Comparison of ENCODE assay signal across 8 mouse cellular contexts in genomic region chr17:28522623-28523354, GRCm38 (mm10). TPM values are rescaled to one million over a fixed set of nuclear protein-coding genes. Genes with fewer than 3 reads are reported as not detected.
DNase-seq lines count a peak whose midpoint lies in the region; ATAC-seq and TF ChIP-seq lines count a peak whose summit lies in the region.

No protein-coding gene starts in this region.

- no peaks in the 10 kb centered on the region for H3K27me3 ChIP-seq in ES-Bruce4 (ENCODE audit: control insufficient read depth, insufficient read depth, low read length, poor library complexity, severe bottlenecking)
- H3K27me3 ChIP-seq in forebrain, embryonic 16.5 days (replicated peaks; ENCODE audit: control insufficient read depth, insufficient read depth, low read length), result no peaks in the 10 kb centered on the region
- no peaks in the 10 kb centered on the region for H3K27me3 ChIP-seq in neural tube, embryonic 14.5 days (ENCODE audit: control insufficient read depth, insufficient read depth, low read length)
- no peaks in the 10 kb centered on the region for H3K27me3 ChIP-seq in testis, adult 2 months (ENCODE audit: control insufficient read depth, insufficient read depth, low read length)

- H3K9ac ChIP-seq in ES-Bruce4 (ENCODE audit: low read depth, poor library complexity, severe bottlenecking), result peak overlapping the region; percentile 80
- H3K9ac ChIP-seq in forebrain, embryonic 16.5 days (replicated peaks; ENCODE audit: low read depth, low read length), result peak overlapping the region; percentile 85
- H3K9ac ChIP-seq in neural tube, embryonic 14.5 days (replicated peaks; ENCODE audit: low read depth, low read length), result peak overlapping the region; percentile 84

- peak; percentile 97 to 98 for DNase-seq in heart, postnatal 36 days
- DNase-seq in layer of hippocampus, adult 18-20 months (ENCODE audit: low spot score in 2 of 2), result peak; percentile 92 to 97
- peak; percentile 98 to 99 for DNase-seq in lung, adult 18-20 months

- no peaks in the 10 kb centered on the region for H3K9me3 ChIP-seq in ES-Bruce4 (replicated peaks; ENCODE audit: control insufficient read depth, insufficient read depth, low read length, poor library complexity, severe bottlenecking)
- H3K9me3 ChIP-seq in forebrain, embryonic 16.5 days (ENCODE audit: control insufficient read depth, low read length), result no peaks in the 10 kb centered on the region
- no peaks in the 10 kb centered on the region for H3K9me3 ChIP-seq in neural tube, embryonic 14.5 days (ENCODE audit: control insufficient read depth, low read length)

- peak; percentile 85; the same call in 1 of the 2 replicates for ATAC-seq in cerebellum, adult (ENCODE audit: insufficient number of reproducible peaks, low FRiP score, low TSS enrichment)
- peak; percentile 87 for ATAC-seq in forebrain, embryonic 16.5 days
- peak; percentile 83 for ATAC-seq in neural tube, embryonic 14.5 days (ENCODE audit: low read depth)

- WGBS in forebrain, embryonic 16.5 days, result under 1% methylated on average over 52 of the region's 66 CpGs
- under 1% methylated on average over 55 of the region's 66 CpGs for WGBS in neural tube, embryonic 14.5 days

- peaks cover 6% of the 10 kb centered on the region for H3K4me1 ChIP-seq in ES-Bruce4 (ENCODE audit: control insufficient read depth, insufficient read depth, low read length)
- H3K4me1 ChIP-seq in forebrain, embryonic 16.5 days (replicated peaks; ENCODE audit: control insufficient read depth, insufficient read depth, low read length), result peaks cover 21% of the 10 kb centered on the region
- H3K4me1 ChIP-seq in neural tube, embryonic 14.5 days (ENCODE audit: control insufficient read depth, insufficient read depth, low read length), result 0 out of 2 replicates have a peak, but pooled peaks cover 2% of the 10 kb centered on the region
- H3K4me1 ChIP-seq in testis, adult 2 months (ENCODE audit: control insufficient read depth, insufficient read depth, low read length), result peaks cover 30% of the 10 kb centered on the region

- no peaks in the 10 kb centered on the region for H3K36me3 ChIP-seq in ES-Bruce4 (ENCODE audit: control insufficient read depth, insufficient read depth, low read length, poor library complexity, severe bottlenecking)
- H3K36me3 ChIP-seq in forebrain, embryonic 16.5 days (ENCODE audit: control insufficient read depth, insufficient read depth), result no peaks in the 10 kb centered on the region
- H3K36me3 ChIP-seq in neural tube, embryonic 14.5 days (ENCODE audit: control insufficient read depth, insufficient read depth, low read length), result no peaks in the 10 kb centered on the region
- H3K36me3 ChIP-seq in testis, adult 2 months (ENCODE audit: control insufficient read depth, insufficient read depth, low read length), result no peaks in the 10 kb centered on the region

- TF ChIP-seq CTCF in ES-Bruce4 (IDR thresholded peaks at IDR 0.05; ENCODE audit: low read depth, low read length), result no peak
- no peak for TF ChIP-seq CTCF in testis, adult 2 months (IDR thresholded peaks at IDR 0.05; ENCODE audit: control insufficient read depth, insufficient read depth, insufficient replicate concordance, low read depth, low read length)

- H3K27ac ChIP-seq in ES-Bruce4 (ENCODE audit: insufficient read depth, low read length), result peak overlapping the region; percentile 51
- peak overlapping the region; percentile 92 for H3K27ac ChIP-seq in forebrain, embryonic 16.5 days (ENCODE audit: low read length)
- peak overlapping the region; percentile 87 for H3K27ac ChIP-seq in neural tube, embryonic 14.5 days (ENCODE audit: low read depth, low read length)
- peak overlapping the region; percentile 92 for H3K27ac ChIP-seq in testis, adult 2 months (ENCODE audit: control insufficient read depth, insufficient read depth, low read depth, low read length)

- intact Hi-C loops in heart, postnatal 36 days (cut with DNase I), result loop anchor here (10.0 kb wide), 1 partner anchor 298 kb away; no protein-coding TSS in a partner anchor

- peak overlapping the region; percentile 82 for H3K4me2 ChIP-seq in forebrain, embryonic 16.5 days (ENCODE audit: low read length)
- H3K4me2 ChIP-seq in neural tube, embryonic 14.5 days (ENCODE audit: low read depth, low read length), result peak overlapping the region; percentile 79

- TF ChIP-seq EP300 in ES-Bruce4 (IDR thresholded peaks at IDR 0.05; ENCODE audit: insufficient read depth, low read depth, low read length), result no peak

- TF ChIP-seq POLR2A in ES-Bruce4 (IDR thresholded peaks at IDR 0.05; ENCODE audit: insufficient read depth, low read length), result peak; percentile 86
- peak; percentile 55 for TF ChIP-seq POLR2A in testis, adult 2 months (IDR thresholded peaks at IDR 0.05; ENCODE audit: control insufficient read depth, low read depth, low read length)

- peak overlapping the region; percentile 91 for H3K4me3 ChIP-seq in ES-Bruce4 (ENCODE audit: low read depth, low read length)
- peak overlapping the region; percentile 75 for H3K4me3 ChIP-seq in forebrain, embryonic 16.5 days (replicated peaks; ENCODE audit: low read length)
- peak overlapping the region; percentile 55 for H3K4me3 ChIP-seq in neural tube, embryonic 14.5 days (ENCODE audit: low read depth, low read length)
- H3K4me3 ChIP-seq in testis, adult 2 months (ENCODE audit: control insufficient read depth, low read depth, low read length), result peak overlapping the region; percentile 84

RNA-seq across cellular contexts. Expression of gene Fkbp5, which starts 5.5 kb away (rescaled TPM):
- polyA plus RNA-seq in ES-Bruce4 (2011; ENCODE audit: insufficient read depth, insufficient read length, low read depth, missing spikeins), result 60.2 and 67.1 TPM in 2 replicates
- polyA plus RNA-seq in forebrain, embryonic 16.5 days (2015; fragmentation: Nextera tagmentation; extraction: Ambion mirVana), result 39.3 and 41.7 TPM in 2 replicates
- total RNA-seq in heart, postnatal 36 days (2021), result 10 to 100 TPM; 50.0 to 72.1 TPM
- 10 to 100 TPM; 81.9 to 84.3 TPM for total RNA-seq in layer of hippocampus, adult 18-20 months (2021)
- polyA plus RNA-seq in neural tube, embryonic 14.5 days (2014; fragmentation: Nextera tagmentation; extraction: Ambion mirVana), result 9.9 and 11.1 TPM in 2 replicates
- polyA plus RNA-seq in testis, adult 2 months (2012; rRNA removed), result 19.8 and 22.7 TPM in 2 replicates

RNA-seq across cellular contexts. Expression of gene Armc12, which starts 7.8 kb away (rescaled TPM):
- not detected in 2 replicates for polyA plus RNA-seq in ES-Bruce4 (2011; ENCODE audit: insufficient read depth, insufficient read length, low read depth, missing spikeins)
- polyA plus RNA-seq in forebrain, embryonic 16.5 days (2015; fragmentation: Nextera tagmentation; extraction: Ambion mirVana), result not detected in 2 replicates
- total RNA-seq in heart, postnatal 36 days (2021), result not detected
- not detected for total RNA-seq in layer of hippocampus, adult 18-20 months (2021)
- not detected in 2 replicates for polyA plus RNA-seq in neural tube, embryonic 14.5 days (2014; fragmentation: Nextera tagmentation; extraction: Ambion mirVana)
- 513 and 515 TPM in 2 replicates for polyA plus RNA-seq in testis, adult 2 months (2012; rRNA removed)

RNA-seq across cellular contexts. Expression of gene Clpsl2, which starts 26.4 kb away (rescaled TPM):
- polyA plus RNA-seq in ES-Bruce4 (2011; ENCODE audit: insufficient read depth, insufficient read length, low read depth, missing spikeins), result not detected in 2 replicates
- polyA plus RNA-seq in forebrain, embryonic 16.5 days (2015; fragmentation: Nextera tagmentation; extraction: Ambion mirVana), result not detected in 2 replicates
- not detected for total RNA-seq in heart, postnatal 36 days (2021)
- not detected for total RNA-seq in layer of hippocampus, adult 18-20 months (2021)
- polyA plus RNA-seq in neural tube, embryonic 14.5 days (2014; fragmentation: Nextera tagmentation; extraction: Ambion mirVana), result not detected in 2 replicates
- not detected in 2 replicates for polyA plus RNA-seq in testis, adult 2 months (2012; rRNA removed)

RNA-seq across cellular contexts. Expression of gene Clps, which starts 37.8 kb away (rescaled TPM):
- not detected in 2 replicates for polyA plus RNA-seq in ES-Bruce4 (2011; ENCODE audit: insufficient read depth, insufficient read length, low read depth, missing spikeins)
- not detected in 2 replicates for polyA plus RNA-seq in forebrain, embryonic 16.5 days (2015; fragmentation: Nextera tagmentation; extraction: Ambion mirVana)
- not detected for total RNA-seq in heart, postnatal 36 days (2021)
- total RNA-seq in layer of hippocampus, adult 18-20 months (2021), result not detected
- not detected in 2 replicates for polyA plus RNA-seq in neural tube, embryonic 14.5 days (2014; fragmentation: Nextera tagmentation; extraction: Ambion mirVana)
- polyA plus RNA-seq in testis, adult 2 months (2012; rRNA removed), result 2.5 and 4.1 TPM in 2 replicates

RNA-seq across cellular contexts. Expression of gene Lhfpl5, which starts 52.7 kb away (rescaled TPM):
- not detected in 2 replicates for polyA plus RNA-seq in ES-Bruce4 (2011; ENCODE audit: insufficient read depth, insufficient read length, low read depth, missing spikeins)
- polyA plus RNA-seq in forebrain, embryonic 16.5 days (2015; fragmentation: Nextera tagmentation; extraction: Ambion mirVana), result 5.3 and 8.3 TPM in 2 replicates
- not detected for total RNA-seq in heart, postnatal 36 days (2021)
- total RNA-seq in layer of hippocampus, adult 18-20 months (2021), result 1 to 10 TPM; 3.8 to 3.9 TPM
- polyA plus RNA-seq in neural tube, embryonic 14.5 days (2014; fragmentation: Nextera tagmentation; extraction: Ambion mirVana), result 12.7 and 18.1 TPM in 2 replicates
- 0.10 TPM in 1 of 2 replicates, not detected in the other for polyA plus RNA-seq in testis, adult 2 months (2012; rRNA removed)

Comparison
In these comparisons a context has a peak if more than half of its experiments do, and no peak if none do; other contexts are left out.
1. Peak in every context shown above with its lines: DNase-seq, ATAC-seq, H3K4me3 ChIP-seq and H3K27ac ChIP-seq.
2. RNA of gene Armc12, which starts 7.8 kb away (polyA plus RNA-seq): 513 to 515 TPM in testis, adult 2 months; not detected in ES-Bruce4, not detected in forebrain, embryonic 16.5 days and not detected in neural tube, embryonic 14.5 days; every median in the first group is over 100 times any median in the second.